Mouse (Mus musculus) cerebellum, adult 11 months (tissue): ENCODE data around the gene Cobl.

ENCODE experiments used
- DNase-seq: peaks from one replicate; pipeline ENCODE4 v3.0.0; 2022

Cobl gene

DNA sequence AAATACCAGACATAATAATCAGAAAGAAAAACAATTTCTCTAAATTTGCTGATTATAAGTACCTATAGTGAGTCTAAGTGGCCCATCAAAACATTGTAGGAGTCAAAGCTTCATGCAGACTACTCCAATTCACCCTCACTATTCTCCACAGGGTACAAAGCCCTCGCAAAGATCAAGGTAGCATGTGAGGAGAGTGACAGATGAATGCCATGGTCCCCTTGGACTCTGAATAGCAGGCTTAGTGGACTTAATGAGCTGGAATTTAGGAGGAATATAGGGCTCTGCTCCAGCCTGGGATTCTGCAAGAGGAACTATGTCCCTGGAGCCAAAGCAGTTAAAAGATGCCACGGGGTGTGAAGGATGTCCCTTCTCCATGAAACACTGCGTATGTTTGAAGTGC lies 88.1 kb downstream of the Cobl start:
- DNase-seq, result no peak

DNA sequence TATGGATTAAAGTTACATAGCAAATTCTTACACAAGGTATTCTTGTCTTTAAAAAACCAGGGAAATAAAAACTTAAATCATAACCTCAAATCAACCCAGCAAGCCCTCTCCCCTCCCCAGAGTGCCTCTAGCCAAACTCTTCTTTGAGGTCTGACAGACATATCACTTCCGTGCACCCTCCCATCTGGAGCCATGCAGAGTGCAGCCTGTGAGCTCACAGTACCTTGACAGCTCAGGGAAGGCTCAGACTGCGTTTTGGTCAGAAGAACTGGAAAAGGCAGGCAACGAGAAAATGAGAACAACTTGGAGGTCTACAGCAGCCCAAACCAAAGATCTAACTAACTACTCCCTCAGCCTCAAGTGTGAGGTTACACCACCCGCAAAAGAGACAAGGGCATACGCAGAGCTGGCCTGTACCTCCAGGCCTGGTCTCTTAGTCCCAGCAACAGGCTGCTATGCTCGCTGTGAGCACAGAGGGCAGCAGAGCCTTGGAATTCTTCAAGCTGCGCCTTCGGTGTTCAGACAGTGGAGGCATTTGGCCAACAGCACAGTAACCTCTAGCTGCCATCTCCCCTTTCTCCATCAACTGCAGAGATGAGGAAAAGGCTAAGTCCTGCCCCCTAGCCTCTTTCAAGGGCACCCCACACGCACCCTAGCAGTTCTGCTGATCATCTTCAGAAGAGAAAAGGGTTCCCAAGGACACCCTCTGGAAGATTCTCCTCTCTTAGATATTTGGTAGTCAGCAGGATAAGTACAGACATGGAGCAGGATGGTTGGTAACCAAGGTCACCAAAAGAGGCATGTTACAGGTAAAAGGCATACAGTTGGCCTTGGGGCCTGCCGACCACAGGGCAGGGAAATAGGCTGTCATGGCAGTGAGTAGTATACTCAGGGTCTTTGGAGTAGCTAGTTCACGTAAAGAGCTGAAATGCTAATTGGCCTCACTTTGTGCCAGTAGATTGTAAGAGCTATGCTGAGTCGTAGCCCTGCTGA lies 91.4 kb downstream of the Cobl start:
- DNase-seq, result peak; percentile 29

DNA sequence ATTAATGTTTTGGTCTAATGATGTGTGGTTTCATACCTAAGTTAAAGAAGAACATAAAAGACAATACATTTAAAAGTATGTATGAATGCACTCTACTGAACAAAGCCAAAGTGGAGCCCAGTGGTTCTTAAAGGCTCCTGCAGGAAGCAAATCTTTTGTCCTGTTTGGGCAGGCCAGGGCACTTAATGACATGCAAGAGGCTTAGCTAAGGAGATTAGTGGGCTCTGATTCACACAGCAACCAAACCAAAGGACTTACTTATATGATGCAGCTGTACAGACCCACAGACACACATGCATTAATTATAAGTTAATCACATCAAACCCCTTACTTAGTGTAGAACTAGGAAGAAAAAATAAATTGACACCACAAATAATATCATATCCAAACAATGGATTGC lies 93.8 kb downstream of the Cobl start:
- DNase-seq, result no peak

DNA sequence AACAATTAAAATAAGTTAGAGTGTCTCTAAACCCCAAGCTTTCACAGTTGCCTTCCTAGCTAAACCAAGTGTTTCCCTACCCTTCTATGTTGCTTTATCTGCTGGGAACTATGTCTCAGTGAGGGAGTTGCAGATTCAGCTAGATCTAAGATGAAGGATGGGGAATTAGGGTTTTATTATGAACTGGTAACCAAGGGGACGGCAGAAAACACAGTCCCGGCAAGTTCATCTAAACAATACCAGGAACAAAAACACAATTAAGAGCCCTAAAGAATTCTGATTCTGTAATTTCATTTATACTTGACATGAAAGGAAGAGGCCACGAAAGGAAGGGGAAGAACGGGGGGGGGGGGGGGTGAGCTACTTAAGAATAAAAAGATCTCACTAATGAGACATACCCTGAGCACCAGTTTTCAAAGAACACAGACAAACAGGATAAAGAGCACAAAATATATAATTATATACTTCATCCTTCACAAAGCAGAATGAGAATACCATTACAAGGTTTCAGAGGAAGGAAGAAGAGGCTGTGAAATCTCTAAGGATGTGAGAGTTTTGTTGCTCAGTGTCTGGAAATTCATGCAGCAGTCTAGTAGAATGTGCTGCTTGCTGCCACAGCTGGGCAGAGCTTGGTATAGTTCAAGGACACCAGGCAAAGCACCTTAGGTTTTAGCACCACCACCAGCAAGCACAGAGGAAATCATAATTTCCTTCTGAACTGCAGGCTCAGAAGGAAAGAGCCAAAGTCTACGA lies 97.2 kb downstream of the Cobl start:
- no peak for DNase-seq

DNA sequence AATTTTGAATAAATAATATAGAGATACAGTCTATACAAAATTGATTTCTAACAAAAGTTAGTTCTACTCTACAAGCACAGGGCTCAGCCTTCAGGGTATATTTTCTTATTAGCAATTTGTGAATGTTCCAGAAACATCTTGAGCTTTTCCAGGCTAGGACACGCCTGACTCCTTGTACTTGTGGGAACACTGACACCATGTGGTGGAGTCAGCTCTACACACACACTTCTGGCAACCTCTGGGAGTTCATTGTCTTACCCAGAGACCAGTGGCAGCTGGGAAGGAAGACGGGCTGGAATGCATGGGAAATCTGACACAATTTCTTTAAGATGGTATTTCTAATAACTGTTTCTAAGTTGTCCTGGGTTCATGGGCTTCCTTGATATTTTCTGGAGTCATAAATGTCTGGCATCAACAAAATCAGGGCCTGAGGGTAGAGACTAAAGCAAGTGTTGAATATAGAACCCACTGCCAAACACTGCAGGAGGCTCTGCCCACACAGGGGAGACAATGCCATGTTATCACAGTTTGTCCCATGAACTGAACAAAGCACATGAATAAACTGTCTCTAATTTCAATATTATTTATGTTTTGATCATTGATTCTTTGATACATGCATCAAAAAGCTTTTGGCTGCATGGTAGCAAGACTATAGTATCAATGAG lies 105.3 kb downstream of the Cobl start:
- DNase-seq, result peak; percentile 2

DNA sequence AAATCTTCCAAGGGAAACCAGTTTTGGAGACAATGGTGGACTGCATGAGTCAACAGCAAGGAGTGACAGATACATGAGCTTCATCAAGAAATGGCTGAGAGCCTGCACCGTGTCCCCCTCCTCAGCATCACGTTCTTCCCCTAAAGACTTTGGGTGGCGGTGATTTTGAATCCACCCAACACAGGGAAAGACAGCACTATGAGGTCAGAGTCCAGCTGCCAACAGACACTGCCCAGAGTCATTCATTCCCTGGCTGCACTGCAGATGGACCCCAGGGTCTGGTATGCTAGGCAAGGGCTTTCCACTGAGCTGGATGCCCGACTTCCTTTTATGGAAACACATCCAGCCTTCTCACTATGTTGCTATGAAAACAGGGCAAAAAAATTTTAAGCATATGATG lies 106.2 kb downstream of the Cobl start:
- no peak for DNase-seq

DNA sequence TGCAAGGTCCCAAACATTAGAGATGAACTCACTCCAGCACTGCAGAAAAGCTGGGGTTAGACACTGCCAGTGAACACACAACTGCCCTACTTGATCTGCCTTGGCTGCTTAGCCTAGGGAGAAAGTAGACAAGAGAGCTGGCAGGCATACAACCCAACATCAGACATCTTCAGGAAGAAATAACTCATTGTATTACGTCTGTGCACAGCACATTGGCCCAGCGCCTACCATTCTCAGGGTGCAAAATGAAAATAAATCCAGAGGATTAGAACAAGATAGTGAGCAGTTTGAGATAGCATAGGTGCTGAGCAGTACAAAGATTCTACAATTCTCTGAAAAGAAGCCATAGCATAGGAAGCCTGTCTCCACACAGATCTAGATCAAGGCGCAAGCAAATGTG lies 109.1 kb downstream of the Cobl start:
- DNase-seq, result no peak

DNA sequence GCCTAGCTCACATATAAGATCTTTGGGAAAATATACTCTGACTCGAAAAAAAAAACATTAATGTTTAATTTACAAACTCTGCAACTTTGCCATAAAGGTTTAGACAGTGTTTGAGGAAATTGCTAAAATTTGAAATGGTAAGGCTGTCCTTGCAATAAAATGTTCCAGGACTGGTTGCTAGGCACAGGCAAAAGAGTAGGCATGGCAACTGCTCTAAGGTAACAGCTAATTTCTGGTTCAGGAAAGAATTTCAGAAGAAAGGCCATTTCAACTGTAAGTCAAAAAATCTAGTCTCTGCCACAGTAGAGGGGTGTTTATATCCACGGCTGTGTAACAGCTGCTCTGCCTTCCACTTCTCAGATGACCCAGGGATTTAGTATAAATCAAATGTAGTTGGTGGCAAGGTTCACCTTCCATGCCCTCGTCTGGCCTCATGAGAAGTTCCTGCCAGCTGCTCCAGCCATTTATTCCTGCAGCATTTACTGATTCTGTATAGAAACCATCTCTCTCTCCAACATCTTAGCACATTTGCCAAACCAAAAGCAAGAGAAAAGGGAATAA lies 113.7 kb downstream of the Cobl start:
- no peak for DNase-seq

DNA sequence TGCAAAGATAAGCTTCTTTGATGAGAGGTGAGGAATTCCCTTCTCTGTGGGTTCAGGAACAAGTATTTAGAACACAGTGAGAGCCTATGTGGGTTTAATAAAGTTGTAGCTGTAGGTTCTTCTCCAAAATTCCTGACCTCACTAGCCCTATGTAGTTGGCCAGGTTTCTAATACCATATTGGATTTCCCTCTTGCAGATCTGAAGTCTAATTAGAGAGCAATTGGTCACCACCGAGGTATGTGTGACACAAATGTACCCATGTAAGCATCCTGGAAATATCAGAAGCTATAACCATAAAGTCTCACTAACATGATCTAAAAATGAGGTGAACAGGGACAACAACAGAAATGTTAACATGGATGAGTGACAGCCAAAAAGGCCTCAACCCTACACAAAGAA lies 114.7 kb downstream of the Cobl start:
- DNase-seq, result no peak

DNA sequence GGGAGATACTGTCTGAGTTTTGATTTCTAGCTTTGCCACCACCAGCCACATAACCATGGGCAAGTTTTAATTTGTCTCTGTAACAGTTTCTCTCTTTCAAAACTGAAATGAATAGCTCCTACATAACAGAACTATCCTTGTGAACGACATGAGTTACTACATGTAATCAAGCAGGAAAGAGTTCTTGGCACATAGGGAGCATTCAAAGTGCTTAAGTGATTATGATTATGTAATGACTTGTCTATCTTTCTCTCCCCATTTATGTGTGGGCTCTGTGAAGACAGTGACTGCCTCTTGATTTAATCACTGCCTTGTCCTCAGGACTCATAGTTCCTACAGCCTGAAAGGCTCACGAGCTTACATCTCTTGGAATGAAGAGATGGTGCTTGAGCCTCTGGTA lies 118.3 kb downstream of the Cobl start:
- no peak for DNase-seq

DNA sequence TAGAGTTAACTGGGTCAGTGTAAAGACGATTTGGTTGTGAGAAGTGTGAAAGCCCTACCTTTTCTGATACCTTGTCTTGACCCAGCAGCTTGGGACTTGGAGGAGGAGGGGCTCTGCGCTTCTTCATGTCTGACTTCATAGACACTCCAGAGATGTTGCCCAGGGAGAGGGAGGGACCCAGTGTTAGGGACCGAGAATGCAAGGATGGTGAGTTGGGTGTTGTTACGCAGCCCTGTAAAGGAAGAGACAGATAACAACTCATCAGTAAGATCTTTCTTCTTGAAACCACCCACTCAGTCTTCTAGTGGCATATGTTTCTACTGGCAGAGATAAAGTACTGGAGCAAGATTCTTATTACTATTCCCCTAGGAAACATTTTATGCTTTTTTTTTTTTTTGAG lies 121.1 kb downstream of the Cobl start:
- no peak for DNase-seq

DNA sequence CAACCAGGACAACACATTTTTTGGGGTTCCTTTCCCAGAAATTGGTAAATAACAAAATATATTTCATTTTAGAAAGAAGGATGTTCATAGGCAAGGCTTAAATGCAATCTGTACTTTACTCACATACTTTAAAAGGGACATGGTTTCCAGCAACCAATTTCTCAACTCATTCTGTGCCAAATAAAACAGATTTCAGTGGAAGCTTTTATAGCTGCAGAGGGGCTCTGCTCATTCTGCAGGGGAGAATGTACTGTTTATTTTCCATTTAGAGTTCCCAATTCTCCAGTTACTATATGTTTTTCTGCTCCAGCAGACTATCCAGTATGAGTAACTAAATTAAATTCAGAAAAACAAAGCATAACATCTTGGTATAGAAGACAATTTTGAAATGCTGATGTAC lies 124.1 kb downstream of the Cobl start:
- DNase-seq, result no peak

DNA sequence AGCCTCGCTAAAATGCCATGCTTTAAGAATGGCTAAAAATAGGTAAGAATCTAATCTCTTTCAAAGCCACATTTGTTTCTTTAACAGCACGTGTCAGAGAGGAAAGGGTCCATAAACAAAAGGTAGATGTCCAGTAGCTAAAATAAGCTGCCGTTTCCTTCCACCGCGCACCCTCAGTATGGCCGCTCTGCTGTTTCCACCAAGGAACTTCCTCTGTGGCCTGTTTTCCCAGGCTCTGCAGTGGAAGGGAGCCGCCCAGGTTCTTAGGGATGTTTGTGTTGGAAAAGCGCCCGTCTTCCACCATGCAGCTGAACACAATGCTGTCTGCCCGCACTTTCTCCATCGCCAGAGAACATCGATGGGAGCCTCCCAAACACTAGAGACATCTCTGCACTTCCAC lies 128.6 kb downstream of the Cobl start:
- no peak for DNase-seq

DNA sequence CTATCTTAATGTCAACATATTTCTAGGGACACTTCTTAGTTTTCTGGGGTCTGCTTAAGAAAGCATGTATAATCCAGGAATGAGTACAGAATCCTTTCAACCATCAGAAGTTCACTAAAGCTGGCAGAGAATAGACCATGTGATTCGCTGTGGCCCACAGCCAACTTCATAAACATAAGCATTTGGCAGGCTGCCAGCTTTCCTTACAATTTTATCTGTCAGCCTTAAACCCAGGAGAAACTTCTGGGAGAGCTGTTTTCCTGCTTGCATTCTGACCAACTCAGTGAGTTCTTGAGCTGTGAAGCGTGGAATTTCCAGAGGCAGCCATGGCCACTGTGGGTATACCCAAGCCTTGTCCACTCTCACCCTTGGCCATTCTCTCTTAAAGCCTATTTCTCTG lies 132.8 kb downstream of the Cobl start:
- no peak for DNase-seq

DNA sequence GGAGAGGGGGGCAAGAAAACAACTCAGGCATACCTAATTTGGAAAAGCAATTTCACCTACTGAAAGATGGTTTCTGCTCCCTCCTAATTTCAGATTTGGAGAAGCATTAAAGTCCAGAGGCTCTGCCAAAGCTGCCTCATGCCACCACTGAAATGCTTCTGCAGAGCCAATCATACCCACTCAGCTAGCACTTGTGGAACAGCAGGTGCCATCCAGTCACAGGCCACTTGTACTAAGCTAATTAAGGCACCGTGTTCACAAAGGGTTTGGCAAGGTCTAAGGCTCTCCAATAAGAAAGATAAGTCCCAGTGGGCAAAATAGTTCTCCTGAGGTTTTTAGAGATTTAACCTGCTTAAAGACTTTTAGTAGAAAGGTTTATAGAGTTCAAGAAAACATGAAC lies 143.3 kb downstream of the Cobl start:
- DNase-seq, result no peak

DNA sequence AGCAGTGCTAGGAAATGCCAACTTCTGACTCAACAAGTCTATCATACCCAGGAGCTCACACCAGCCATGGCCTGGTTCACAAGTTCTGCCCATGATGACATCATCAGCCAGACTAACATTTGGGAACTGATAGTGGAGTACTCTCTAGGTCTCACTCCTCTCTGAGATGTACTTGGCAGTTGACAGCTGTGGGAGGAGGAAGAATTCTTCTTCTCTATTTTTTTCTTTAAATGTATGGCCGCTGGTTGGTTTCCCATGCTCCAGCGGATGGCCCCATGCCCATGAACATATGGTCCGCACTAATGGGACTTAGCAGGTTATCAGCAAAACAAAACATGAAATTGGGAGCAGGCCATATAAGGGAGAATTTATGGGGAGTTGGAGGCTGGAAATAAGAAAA lies 145.4 kb downstream of the Cobl start:
- peak; percentile 19 for DNase-seq

DNA sequence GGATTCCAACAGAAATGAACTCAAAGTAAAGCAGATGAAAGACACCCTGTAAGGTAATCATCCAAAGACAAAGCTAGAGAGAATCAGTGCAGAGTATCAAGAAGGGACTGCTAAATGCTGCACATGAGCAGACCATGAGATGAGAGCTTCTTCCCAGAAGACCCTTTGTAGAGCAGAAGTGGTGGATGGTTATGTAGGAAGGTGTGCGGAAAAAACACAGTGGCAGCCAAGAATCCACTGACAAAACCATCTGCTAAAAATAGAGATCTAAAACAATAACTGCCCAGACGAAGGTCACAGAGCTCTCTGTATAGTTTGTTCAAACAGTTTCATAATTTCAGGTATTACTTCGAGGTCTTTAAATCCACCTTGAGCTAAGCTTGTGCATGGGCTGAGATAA lies 149.1 kb downstream of the Cobl start:
- no peak for DNase-seq

DNA sequence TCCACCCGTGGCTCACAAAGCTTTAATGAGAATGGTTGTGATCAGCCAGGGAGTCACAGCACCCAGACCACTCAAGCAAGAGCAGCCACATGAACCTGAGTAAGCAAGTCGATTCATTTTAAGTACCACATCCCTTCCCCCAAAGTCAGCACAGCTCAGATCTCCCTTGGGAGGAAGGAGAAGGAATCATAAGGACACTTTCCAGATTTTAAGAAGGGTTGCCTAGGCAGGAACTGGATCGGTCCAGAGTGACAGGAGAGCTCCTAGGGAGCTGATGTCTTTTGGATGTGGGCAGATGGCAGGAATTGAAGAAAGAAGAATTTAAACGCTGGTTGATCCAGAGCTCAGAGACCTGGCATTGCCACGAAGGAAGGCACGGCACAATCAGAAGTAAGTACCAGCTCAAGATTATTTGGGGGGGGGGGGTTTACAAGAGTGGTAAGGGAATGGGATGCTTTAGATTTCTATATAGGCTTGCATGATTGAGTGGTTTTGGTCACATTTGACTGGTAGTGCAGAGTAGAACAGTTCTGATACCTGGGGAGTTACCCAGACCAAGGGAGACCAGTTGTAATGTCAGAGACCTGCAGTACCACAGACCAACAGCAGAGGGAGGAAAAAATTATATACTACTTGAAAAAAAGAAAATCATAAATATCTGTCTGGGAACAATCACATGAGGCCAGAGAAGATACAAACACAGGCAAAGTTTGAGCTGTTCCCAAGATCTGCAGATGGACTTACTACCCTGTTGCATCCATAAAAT lies 150.3 kb downstream of the Cobl start:
- DNase-seq, result no peak

DNA sequence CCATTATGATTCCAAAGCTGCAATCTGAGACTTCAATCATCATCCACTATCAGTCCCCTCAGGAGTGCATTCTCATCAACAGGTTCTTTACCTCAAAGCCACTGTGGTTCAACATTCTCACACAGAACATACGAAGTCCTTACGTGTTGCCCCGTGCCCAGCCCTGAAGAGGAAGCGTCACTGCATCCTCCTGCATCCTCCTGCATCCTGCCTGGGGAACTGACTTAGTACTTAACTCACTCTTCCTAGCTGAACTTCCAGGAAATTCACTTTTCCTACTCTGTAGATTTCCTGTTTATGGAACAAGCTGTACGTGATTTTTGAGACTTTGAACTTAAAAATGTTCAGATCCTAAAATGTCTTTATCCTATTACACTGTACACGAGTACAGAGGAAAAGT lies 153.3 kb downstream of the Cobl start:
- no peak for DNase-seq

DNA sequence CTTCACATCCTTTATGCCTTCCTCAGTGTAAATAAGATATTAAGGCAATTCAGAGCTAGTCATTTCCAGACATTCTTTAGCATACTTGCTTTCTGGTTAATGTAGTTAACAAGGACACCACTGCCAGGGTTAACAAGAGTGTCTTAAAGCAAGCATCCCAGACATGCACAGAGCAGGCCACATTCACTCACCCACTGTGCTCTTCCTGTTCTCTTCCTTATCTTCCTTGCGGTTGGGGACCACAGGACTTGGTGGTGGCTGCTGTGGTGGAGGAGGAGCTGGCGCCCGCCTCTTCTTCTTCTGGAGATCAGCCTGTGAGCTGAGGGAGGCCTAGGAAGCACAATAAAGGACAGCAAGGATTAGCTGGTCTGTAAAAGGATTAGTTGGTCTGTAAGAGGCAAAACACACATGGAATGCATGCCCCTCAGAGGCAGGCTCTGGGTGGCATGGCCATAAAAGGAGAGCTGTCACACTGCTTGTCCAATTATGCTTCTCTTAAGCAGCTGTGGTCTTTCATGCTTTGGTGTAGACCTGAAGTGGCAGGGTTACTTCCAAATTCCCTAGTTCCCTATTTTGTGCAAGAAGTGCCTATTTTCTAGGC lies 155.2 kb downstream of the Cobl start:
- no peak for DNase-seq

DNA sequence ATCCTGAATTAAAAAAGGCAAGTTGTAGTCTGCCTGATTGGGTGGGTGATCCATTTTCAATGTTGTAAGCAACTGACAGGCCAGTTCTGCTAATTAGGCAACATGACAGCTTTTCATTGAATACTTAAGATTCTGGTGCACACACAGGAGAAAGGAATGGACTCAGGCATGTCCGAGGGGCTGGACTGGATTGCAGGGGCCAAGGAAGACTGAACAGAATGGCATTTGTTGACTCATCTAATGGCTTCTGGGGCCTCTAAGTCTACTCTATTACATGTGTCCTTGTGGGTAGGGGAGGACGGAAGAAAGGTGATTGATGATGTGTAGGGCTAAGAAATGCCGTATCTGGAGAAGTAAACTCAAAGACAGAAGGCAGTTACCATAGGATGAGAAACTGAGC lies 159.9 kb downstream of the Cobl start:
- DNase-seq, result no peak
